Mouse (Mus musculus): Measurements from ENCODE around the gene Sp3. TPM values are rescaled to one million over a fixed set of nuclear protein-coding genes. Genes with fewer than 3 reads are reported as not detected.

The Sp3 gene
- polyA plus RNA-seq, 1 experiment from 2014 or later: 36.1 TPM

DNA sequence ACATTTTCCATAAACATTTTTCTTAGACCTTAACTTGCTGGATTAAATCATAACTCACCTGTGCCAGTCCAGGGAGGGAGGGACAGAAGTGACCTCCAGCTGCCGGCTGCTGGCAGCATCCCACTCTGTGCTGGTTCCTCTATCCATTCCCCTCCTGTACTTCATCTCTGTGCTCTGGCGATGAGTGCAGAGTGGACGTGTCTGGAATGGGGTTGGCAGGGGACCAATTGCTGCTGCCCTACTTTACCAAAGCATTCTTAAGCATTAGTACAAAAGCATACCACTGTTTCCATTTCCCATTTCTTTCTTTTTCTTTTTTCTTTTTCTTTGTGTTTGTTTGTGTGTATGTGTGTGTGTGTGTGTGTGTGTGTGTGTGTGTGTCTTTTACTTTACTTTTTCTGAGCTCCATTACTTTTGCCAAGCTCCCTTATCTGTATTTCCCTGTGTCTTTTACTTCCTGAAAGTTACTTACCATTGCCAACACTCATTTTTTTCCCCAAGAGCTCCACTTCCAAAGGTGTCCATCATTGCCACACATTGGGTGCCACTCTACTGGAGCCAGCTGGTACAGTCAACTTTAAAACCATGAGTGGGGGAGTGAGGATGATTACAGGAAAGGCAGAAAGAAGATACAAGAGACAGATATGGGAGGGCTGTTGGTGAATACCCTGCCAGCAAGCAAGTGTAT is 82.0 kb downstream of the Sp3 start:
- ATAC-seq (no peak), DNase-seq (ENCODE audit: low spot score) (peak; percentile 47)

DNA sequence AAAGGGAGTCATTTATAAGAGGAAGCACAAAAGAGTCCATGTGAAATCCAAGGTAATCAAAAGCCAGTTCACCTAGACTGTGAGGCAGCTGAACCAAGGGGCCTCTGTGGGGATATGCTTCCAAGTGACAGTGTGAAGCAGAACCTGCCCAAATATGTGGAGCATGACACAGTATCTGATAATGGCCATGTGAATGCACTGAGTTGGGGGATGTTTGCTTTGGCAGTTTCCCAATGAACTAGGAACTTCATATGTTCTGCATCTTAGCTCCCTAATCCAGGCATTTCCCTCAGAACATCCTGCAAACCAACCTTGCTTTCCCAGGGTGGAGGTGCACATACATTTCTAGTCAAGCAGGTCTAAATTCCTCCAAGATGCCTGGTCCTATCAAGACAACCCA is 90.4 kb downstream of the Sp3 start:
- no peak overlapping the region for H3K27ac ChIP-seq (ENCODE audit: low read length)
- no peak overlapping the region for H3K4me3 ChIP-seq (ENCODE audit: low read depth, low read length)
- TF ChIP-seq EP300 (IDR thresholded peaks at IDR 0.05) (no peak), CTCF (IDR thresholded peaks at IDR 0.05) (no peak)
- no peak overlapping the region for H3K4me2 ChIP-seq (replicated peaks; ENCODE audit: low read depth, low read length)
- no peaks in the 10 kb centered on the region for H3K9me3 ChIP-seq (ENCODE audit: low read length)
- H3K36me3 ChIP-seq (ENCODE audit: insufficient read depth, low read length): no peaks in the 10 kb centered on the region
- DNase-seq (ENCODE audit: low spot score) (no peak), ATAC-seq (no peak)
- H3K9ac ChIP-seq (replicated peaks; ENCODE audit: low read depth): no peak overlapping the region
- H3K27me3 ChIP-seq (replicated peaks; ENCODE audit: insufficient read depth, low read length): no peaks in the 10 kb centered on the region
- H3K4me1 ChIP-seq (ENCODE audit: insufficient read depth, low read depth, low read length): no peaks in the 10 kb centered on the region

More for the DNA sequence above, 82.0 kb downstream of the Sp3 start:
- Histone ChIP-seq H3K36me3 (ENCODE audit: insufficient read depth, low read length) (no peaks in the 10 kb centered on the region), H3K27me3 (replicated peaks; ENCODE audit: insufficient read depth, low read length) (no peaks in the 10 kb centered on the region), H3K4me3 (ENCODE audit: low read depth, low read length) (no peak overlapping the region), H3K4me1 (ENCODE audit: insufficient read depth, low read depth, low read length) (no peaks in the 10 kb centered on the region), H3K9ac (replicated peaks; ENCODE audit: low read depth) (no peak overlapping the region), H3K27ac (ENCODE audit: low read length) (no peak overlapping the region), H3K4me2 (replicated peaks; ENCODE audit: low read depth, low read length) (no peak overlapping the region), H3K9me3 (ENCODE audit: low read length) (no peaks in the 10 kb centered on the region)
- TF ChIP-seq CTCF (IDR thresholded peaks at IDR 0.05) (no peak), EP300 (IDR thresholded peaks at IDR 0.05) (no peak)
- 25% methylated on average over 3 of the region's 3 CpGs for WGBS

Small RNA genes lying within 50 kb of the gene (microRNA-seq; reads per million reads assigned to microRNA genes)
- not detected for gene Gm25960

Other genes starting within 250 kb of the Sp3 start
- gene Gm11084, start 6.3 kb upstream of the Sp3 start, polyA plus RNA-seq (2015; fragmentation: Nextera tagmentation; extraction: Ambion mirVana): not detected in 2 replicates
- 30.4 and 30.6 TPM in 2 replicates for gene Ola1, start 238.5 kb upstream of the Sp3 start, polyA plus RNA-seq (2015; fragmentation: Nextera tagmentation; extraction: Ambion mirVana)